Mouse (Mus musculus) midbrain, embryonic 16.5 days (tissue): ENCODE measurements at regions not wholly inside any gene's neighbourhood (a gene's known extent, or its start where the extent isn't known, plus 50 kb on each side); places are given as distances from the start of the nearest gene placed in this dataset.

ENCODE experiments used
- ATAC-seq: fragments of 200-750 bp; cut with Nextera tagmentation; 2 replicates; pipeline ENCODE4 v1.8.0; 2017; ENCODE audit warnings: moderate TSS enrichment
- H3K27ac ChIP-seq: fragments of 300-500 bp; sonication (generic); 2 replicates; pipeline ENCODE4 v1.5.1; 2014; ENCODE audit warnings: mild to moderate bottlenecking, low read length, mixed read lengths
- H3K27me3 ChIP-seq: fragments of 300-500 bp; sonication (generic); 2 replicates; pipeline ENCODE4 v1.6.1; 2014; ENCODE audit warnings: low read depth, low read length, mixed read lengths; ENCODE audit not compliant: control insufficient read depth, insufficient read depth
- H3K36me3 ChIP-seq: fragments of 300-500 bp; sonication (generic); 2 replicates; pipeline ENCODE4 v1.6.1; 2014; ENCODE audit warnings: mild to moderate bottlenecking, low read length, moderate library complexity, mixed read lengths; ENCODE audit not compliant: control insufficient read depth, insufficient read depth
- H3K4me1 ChIP-seq: fragments of 300-500 bp; sonication (generic); 2 replicates; pipeline ENCODE4 v1.6.1; 2014; ENCODE audit warnings: mild to moderate bottlenecking, low read length, mixed read lengths; ENCODE audit not compliant: control insufficient read depth, insufficient read depth
- H3K4me2 ChIP-seq: fragments of 300-500 bp; sonication (generic); 2 replicates; pipeline ENCODE4 v1.6.1; 2014; ENCODE audit warnings: mild to moderate bottlenecking, low read length, mixed read lengths
- H3K4me3 ChIP-seq: fragments of 300-500 bp; sonication (generic); 2 replicates; pipeline ENCODE4 v1.5.1; 2014; ENCODE audit warnings: low read depth, mild to moderate bottlenecking, low read length, moderate library complexity, mixed read lengths
- H3K9ac ChIP-seq: fragments of 300-500 bp; sonication (generic); 2 replicates; pipeline ENCODE4 v1.6.1; 2014; ENCODE audit warnings: low read depth, low read length, mixed read lengths
- H3K9me3 ChIP-seq: fragments of 300-500 bp; sonication (generic); replicated peaks from 2 replicates; pipeline ENCODE4 v1.6.1; 2014; ENCODE audit warnings: mild to moderate bottlenecking, low read length, mixed read lengths; ENCODE audit not compliant: control insufficient read depth, poor library complexity, severe bottlenecking
- WGBS: fragments of 180-500 bp; shearing (Covaris S2); extraction: QIAGEN DNeasy Blood & Tissue Kit; methylation state at CpG from one replicate; pipeline ENCODE4 v1.1.7; 2014; 5-methylcytosine and 5-hydroxymethylcytosine counted together

- no peaks in the 10 kb centered on the region for H3K4me1 ChIP-seq
- 89% methylated on average over 1 of the region's 1 CpGs for WGBS
- no peaks in the 10 kb centered on the region for H3K9me3 ChIP-seq
- no peak overlapping the region for H3K27ac ChIP-seq
- no peaks in the 10 kb centered on the region for H3K27me3 ChIP-seq
- H3K4me3 ChIP-seq, result no peak overlapping the region
- no peak overlapping the region for H3K9ac ChIP-seq
- ATAC-seq, result no peak
- H3K36me3 ChIP-seq, result no peaks in the 10 kb centered on the region
- no peak overlapping the region for H3K4me2 ChIP-seq
Measured at GRCm38 (mm10) chr11:48746503-48746902, 53.6 kb upstream of the Rack1 start.

GRCm38 (mm10) chr11:48748066-48748465, 52.1 kb upstream of the Rack1 start:
- no peaks in the 10 kb centered on the region for H3K27me3 ChIP-seq
- H3K9ac ChIP-seq, result no peak overlapping the region
- no peak overlapping the region for H3K4me3 ChIP-seq
- WGBS, result 86% methylated on average over 2 of the region's 2 CpGs
- H3K36me3 ChIP-seq, result no peaks in the 10 kb centered on the region
- no peaks in the 10 kb centered on the region for H3K9me3 ChIP-seq
- no peaks in the 10 kb centered on the region for H3K4me1 ChIP-seq
- no peak overlapping the region for H3K27ac ChIP-seq
- no peak overlapping the region for H3K4me2 ChIP-seq
- no peak for ATAC-seq
